Mouse (Mus musculus) E14TG2a.4 (cell line): ENCODE measurements around the gene Trim8.

ENCODE experiments used
- CTCF ChIP-seq: conservative IDR thresholded peaks from 2 replicates; pipeline ENCODE4 v1.5.1; 2014; ENCODE audit warnings: low read length
- POU5F1 ChIP-seq: IDR thresholded peaks from 2 replicates; pipeline ENCODE4 v1.6.1; 2014; ENCODE audit warnings: low read length, borderline replicate concordance

DNA sequence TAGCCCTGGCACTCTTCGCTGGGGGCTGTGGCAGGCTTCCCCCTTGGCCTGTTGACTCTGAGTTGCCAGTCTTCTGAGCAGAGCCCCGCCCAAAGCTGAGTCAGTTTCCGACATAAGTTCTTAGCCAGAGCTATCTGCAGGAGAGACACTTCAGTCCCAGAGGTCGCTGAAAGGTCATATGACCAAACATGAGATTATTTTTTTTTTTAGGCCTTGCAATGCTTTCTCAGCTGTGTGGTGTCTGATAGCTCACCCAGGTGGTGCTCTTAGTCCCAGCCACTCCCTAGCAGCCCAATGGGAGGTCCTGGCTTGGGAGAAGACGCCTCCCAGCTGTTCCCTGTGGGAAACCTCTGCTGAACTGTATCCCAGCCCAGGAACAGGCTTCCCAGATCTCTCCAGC is 22.7 kb upstream of the Trim8 start:
- TF ChIP-seq CTCF: no peak
- TF ChIP-seq POU5F1: no peak
